Mouse (Mus musculus): ENCODE data around the gene Zfp595. TPM values are rescaled to one million over a fixed set of nuclear protein-coding genes. Genes with fewer than 3 reads are reported as not detected.

Gene Zfp595
- total RNA-seq (2023), result 11.8 TPM

DNA sequence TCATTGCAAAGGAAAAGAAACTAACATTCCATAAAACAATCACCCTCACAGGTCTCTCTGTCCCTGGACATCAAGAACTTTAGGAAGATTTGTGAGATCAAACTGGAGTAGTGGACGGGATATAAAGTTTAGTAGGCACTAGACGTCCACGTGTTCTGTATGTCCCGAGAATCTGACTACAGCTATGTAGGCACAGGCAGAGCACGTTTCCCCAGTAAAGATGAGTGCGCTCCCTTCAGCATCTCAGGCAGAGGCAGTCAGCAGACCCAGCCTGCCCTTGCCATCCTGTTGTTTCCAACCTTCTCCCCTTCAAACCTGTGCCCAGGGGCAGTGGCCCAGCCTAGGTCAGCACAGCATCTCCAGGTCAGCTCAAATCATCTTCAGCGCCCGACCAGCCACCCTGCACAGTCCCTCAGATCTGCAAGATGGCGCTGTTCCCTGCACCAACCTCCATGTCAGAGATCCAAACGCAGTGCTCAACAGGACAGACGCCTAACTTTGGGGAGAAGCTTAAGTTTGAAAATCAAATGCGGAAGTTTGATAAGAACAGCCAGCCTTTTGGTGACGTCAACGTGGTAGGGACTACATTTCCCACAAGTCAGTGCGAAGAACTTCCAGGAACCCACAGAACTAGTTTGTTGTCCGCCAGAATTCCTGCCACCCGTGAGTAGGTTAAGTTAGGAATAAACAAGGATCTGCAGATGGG is at the start of gene Zfp595:
TSS of gene Zfp595 (minus strand) at position 552 of the 706 bp plus-strand sequence.

DNA sequence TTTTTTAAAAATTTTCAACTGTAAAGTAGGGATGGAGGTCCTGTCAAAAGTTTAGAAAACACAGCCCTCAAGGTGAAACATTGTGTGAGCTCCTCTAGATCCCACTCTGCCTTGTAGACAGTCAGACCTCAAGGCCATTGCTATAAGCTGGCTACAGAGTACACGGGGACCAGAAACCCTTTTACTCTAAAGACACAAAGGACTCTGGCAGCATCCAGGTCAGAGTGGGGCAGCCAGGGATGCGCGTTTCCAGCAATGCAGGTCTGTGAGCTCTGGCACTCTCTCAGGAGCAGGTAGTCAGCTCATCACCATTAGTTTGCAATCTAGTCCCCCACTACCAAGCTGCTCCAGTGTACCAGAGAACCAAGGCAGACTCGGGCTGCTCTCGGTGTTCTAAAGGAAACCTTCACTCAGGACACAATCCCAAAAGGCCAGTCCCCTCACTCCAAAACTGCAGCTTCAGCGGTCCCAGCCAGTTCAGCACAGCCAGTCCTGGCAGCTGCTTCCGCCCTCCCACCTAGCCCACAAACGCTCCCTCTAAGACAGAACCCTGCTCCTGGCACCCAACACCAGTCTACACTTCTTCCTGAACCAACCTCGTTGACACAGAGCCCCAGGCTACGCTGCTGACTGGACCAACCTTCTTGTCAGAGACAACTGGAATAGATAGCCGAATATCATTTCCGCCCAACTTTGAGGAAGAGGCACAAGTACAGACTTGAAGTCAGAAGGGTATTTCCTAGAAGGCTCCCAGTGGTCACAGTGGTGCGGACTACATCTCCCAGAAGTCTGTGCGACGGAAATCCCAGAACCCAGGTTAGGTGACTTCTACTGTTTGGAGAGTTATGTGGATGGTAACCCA is 42.9 kb upstream of the Zfp595 start, which contains the start of the genes Gm28041 and Zfp456:
TSS of gene Gm28041 (minus strand) at position 684 of the 862 bp plus-strand sequence.
TSS of gene Zfp456 (minus strand) at position 761 of the 862 bp plus-strand sequence.

DNA sequence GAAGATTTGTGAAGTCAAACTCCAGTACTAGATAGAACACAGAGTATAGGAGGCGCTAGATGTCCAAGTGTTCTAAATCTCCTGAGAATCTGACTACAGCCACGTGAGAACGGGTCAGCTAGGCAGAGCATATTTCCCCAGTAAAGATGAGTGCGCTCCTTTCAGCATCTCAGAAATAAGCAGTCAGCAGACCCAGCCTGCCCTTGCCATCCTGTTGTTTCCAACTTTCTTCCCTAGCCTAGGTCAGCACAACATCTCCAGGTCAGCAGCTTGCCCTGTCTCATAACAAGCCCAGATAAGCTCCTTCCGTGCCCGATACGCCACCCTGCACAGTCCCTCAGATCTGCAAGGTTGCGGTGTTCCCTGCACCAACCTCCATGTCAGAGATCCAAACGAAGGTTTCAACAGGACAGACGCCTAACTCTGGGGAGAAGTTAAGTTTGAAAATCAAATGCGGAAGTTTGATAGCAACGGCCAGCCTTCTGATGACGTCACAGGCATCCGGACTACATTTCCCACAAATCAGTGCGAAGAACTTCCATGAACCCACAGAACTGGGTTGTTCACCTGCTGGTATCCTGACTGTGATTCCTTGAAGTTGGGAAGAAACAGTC is 27.9 kb upstream of the Zfp595 start, which contains the start of the genes Gm28044 and Zfp953:
TSS of gene Gm28044 (minus strand) at position 406 of the 614 bp plus-strand sequence.
TSS of gene Zfp953 (minus strand) at position 475 of the 614 bp plus-strand sequence.

DNA sequence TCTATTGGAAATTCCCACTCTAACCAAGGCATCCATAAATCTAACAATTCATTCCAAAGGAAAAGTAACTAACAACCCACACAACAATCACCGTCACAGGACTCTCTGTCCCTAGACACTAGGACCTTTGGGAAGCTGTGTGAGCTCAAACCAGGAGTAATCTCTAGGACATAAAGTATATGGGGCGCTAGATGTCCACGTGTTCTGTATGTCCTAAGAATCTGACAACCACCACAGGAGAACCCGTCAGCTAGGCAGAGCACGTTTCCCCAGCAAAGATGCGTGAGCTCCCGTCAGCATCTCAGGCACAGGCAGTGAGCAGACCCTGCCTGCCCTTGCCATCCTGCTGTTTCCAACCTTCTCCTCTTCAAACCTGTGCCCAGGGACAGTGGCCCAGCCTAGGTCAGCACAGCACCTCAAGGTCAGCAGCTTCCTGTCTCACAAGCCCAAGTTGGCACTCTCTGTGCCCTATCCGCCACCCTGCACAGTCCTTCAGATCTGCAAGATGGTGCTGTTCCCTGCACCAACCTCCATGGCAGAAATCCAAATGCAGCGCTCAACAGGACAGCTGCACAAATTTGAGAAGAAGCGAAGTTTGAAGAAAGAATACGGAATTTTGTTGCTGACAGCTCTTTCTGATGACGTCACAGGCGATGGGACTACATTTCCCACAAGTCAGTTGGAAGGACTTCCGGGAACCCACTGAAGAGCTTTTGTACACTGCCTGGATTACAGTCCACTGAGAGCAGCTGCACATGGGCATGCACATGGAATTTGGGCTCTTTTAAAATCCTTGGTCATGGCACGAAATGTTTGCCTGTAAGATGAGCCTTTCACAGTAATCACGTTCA is 26.3 kb downstream of the Zfp595 start, which contains the start of gene Zfp457:
TSS of gene Zfp457 (minus strand) at position 664 of the 851 bp plus-strand sequence.

DNA sequence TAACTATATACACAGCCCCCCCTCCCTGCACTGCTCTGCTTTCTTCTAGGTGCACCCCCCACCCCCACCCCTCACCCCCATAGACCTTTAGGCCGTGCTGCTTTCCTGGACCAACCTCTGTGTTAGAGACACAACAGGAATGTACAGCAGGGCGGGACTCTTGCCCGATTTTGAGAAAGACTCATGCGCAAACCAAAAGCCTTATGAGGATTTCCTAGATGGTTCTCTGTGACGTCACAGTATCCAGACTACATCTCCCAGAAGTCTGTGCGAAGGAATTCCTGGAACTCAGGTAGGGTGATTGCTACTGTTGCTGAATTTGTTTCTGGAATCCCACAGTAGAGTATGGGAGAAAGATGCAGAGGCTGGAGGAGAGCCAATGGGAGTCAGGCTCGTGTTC is 54.1 kb downstream of the Zfp595 start, which contains the start of gene Zfp458:
TSS of gene Zfp458 (minus strand) at position 153 of the 400 bp plus-strand sequence.

Other genes starting within 250 kb of the Zfp595 start
- 0.70 TPM for gene Zfp708, start 234.6 kb downstream of the Zfp595 start, total RNA-seq (2023)
- 2.4 TPM for gene Gm28557, start 224.0 kb downstream of the Zfp595 start, total RNA-seq (2023)
- gene Rslcan18, start 216.3 kb downstream of the Zfp595 start, total RNA-seq (2023), result not detected
- gene Zfp759, start 210.9 kb downstream of the Zfp595 start, total RNA-seq (2023), result 2.0 TPM
- 6.3 TPM for gene Rsl1, start 159.4 kb downstream of the Zfp595 start, total RNA-seq (2023)
- gene Zfp455, start 138.1 kb downstream of the Zfp595 start, total RNA-seq (2023), result 1.4 TPM
- gene Zfp458, start 54.1 kb downstream of the Zfp595 start, total RNA-seq (2023), result 2.3 TPM
- not detected for gene Zfp457, start 26.1 kb downstream of the Zfp595 start, total RNA-seq (2023)
- gene Gm28044, start 28.0 kb upstream of the Zfp595 start, total RNA-seq (2023), result not detected
- gene Zfp953, start 28.0 kb upstream of the Zfp595 start, total RNA-seq (2023), result 5.2 TPM
- gene Gm28041, start 43.2 kb upstream of the Zfp595 start, total RNA-seq (2023), result 3.9 TPM
- gene Zfp456, start 43.2 kb upstream of the Zfp595 start, total RNA-seq (2023), result 3.7 TPM
- 9.7 TPM for gene Zfp429, start 67.2 kb upstream of the Zfp595 start, total RNA-seq (2023)
- 2.2 TPM for gene Zfp459, start 88.8 kb upstream of the Zfp595 start, total RNA-seq (2023)
- 10.8 TPM for gene Zfp874a, start 119.1 kb upstream of the Zfp595 start, total RNA-seq (2023)
- gene Zfp874b, start 151.7 kb upstream of the Zfp595 start, total RNA-seq (2023), result 31.5 TPM
- 10.8 TPM for gene Zfp58, start 168.0 kb upstream of the Zfp595 start, total RNA-seq (2023)
- 1.1 TPM for gene Gm26965, start 193.6 kb upstream of the Zfp595 start, total RNA-seq (2023)
- gene Zfp87, start 193.6 kb upstream of the Zfp595 start, total RNA-seq (2023), result 17.1 TPM
- gene Zfp748, start 221.3 kb upstream of the Zfp595 start, total RNA-seq (2023), result 12.8 TPM

Data from CD4-positive naive resting alpha-beta T cell, adult 76 days (primary cell).